19 mouse cellular contexts compared by ENCODE assay signal in the genomic region with DNA sequence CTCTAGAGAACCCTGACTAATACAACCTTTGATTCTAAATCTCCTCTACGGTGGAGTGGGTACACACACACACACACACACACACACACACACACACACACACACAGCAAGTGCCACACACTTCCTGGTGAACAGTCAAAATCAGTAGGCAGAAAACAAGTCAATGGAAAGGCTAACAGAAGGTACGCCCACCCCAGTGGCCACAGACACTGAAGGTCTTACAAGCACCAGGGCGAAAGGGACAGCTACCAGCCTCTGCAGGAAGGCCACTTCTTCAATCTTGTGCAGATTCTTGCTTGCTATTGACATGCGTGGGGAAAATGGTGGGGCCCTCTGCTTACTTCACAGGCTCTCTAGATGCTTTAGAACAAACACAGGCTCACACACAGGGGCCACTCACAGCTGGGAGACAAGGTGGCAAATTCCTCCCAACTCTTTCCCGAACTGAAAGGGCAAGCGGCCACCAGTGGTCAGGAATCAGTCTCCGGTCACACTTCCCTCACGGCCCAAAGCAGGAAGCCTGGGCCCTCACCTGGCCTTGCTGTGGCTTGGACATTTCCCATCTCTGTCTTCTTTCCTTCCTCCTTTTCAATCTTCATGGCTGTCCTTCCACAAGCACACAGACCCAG. TPM values are rescaled to one million over a fixed set of nuclear protein-coding genes. Genes with fewer than 3 reads are reported as not detected.
DNase-seq lines count a peak whose midpoint lies in the region; ATAC-seq and TF ChIP-seq lines count a peak whose summit lies in the region.
"Had no signal": no experiment of that assay in that cellular context is flagged by ENCODE, and none has a peak within 500 bp of the region (broad histone marks: within the 10 kb centered on the region; RNA-seq: fewer than 3 reads in every experiment).

No protein-coding gene starts in this region.

- H3K4me3 ChIP-seq in layer of hippocampus, adult 2 months: no peak overlapping the region
- peak overlapping the region; percentile 60 to 64 (median 61) for H3K4me3 ChIP-seq in CH12.LX (replicated peaks in 1 of 3; ENCODE audit: low read depth in 2 of 3, low read length in 2 of 3, poor library complexity in 1 of 3)
- H3K4me3 ChIP-seq in megakaryocyte, embryonic 14.5 days (replicated peaks): peak overlapping the region; percentile 89
- H3K4me3 ChIP-seq: heart, embryonic 15.5 days; hindbrain, embryonic 15.5 days; limb, embryonic 10.5 days; neural tube, embryonic 13.5 days had no signal

- peak overlapping the region; percentile 38 for H3K4me2 ChIP-seq in CH12.LX (ENCODE audit: insufficient read depth, low read depth, poor library complexity, severe bottlenecking)
- H3K4me2 ChIP-seq: heart, embryonic 15.5 days; hindbrain, embryonic 15.5 days; lung, embryonic 14.5 days; neural tube, embryonic 13.5 days had no signal

- H3K27me3 ChIP-seq in CH12.LX (replicated peaks): no peaks in the 10 kb centered on the region
- no peaks in the 10 kb centered on the region for H3K27me3 ChIP-seq in megakaryocyte, embryonic 14.5 days (replicated peaks)
- H3K27me3 ChIP-seq: heart, embryonic 15.5 days; hindbrain, embryonic 15.5 days; neural tube, embryonic 13.5 days; Patski had no signal

- TF ChIP-seq POLR2A in CH12.LX (IDR thresholded peaks at IDR 0.05; ENCODE audit: low read depth, low read length): peak; percentile 16; the same call in 1 of the 2 replicates

- TF ChIP-seq EP300 in CH12.LX (IDR thresholded peaks at IDR 0.05; ENCODE audit: low read length): no peak

- H3K4me1 ChIP-seq in CH12.LX (ENCODE audit: control insufficient read depth in 1 of 2, insufficient read depth in 2 of 2): peaks cover 21 to 47% of the 10 kb centered on the region in 2 experiments
- H3K4me1 ChIP-seq in megakaryocyte, embryonic 14.5 days: peaks cover 98% of the 10 kb centered on the region
- H3K4me1 ChIP-seq: hindbrain, embryonic 15.5 days had no signal

- H3K27ac ChIP-seq in layer of hippocampus, adult 2 months: peak overlapping the region; percentile 57; the same call in 1 of the 2 replicates
- peak overlapping the region; percentile 78 for H3K27ac ChIP-seq in CH12.LX (ENCODE audit: insufficient read depth, low read depth)
- H3K27ac ChIP-seq: heart, embryonic 15.5 days; hindbrain, embryonic 15.5 days; limb, embryonic 10.5 days; neural tube, embryonic 13.5 days; stomach, postnatal 0 days had no signal

- TF ChIP-seq CTCF in layer of hippocampus, adult 2 months (conservative IDR thresholded peaks at IDR 0.05): no peak
- no peak for TF ChIP-seq CTCF in CH12.LX (conservative IDR thresholded peaks at IDR 0.05 in 1 of 2, IDR thresholded peaks at IDR 0.05 in 1 of 2; ENCODE audit: low read depth in 2 of 2, low read length in 2 of 2)

- H3K9ac ChIP-seq in CH12.LX (ENCODE audit: insufficient read depth, low read depth): peak overlapping the region; percentile 70
- H3K9ac ChIP-seq: heart, embryonic 15.5 days; hindbrain, embryonic 15.5 days; lung, embryonic 14.5 days; neural tube, embryonic 13.5 days had no signal

- dilution Hi-C loops in CH12.LX (cut with MboI; ENCODE audit: extremely low pct_ligation_motif_present, extremely low pct_unique_long_range_greater_than_20kb, low sequenced_read_pairs): no loop called here

- H3K9me3 ChIP-seq in CH12.LX (replicated peaks; ENCODE audit: low read length): peaks cover 6% of the 10 kb centered on the region
- H3K9me3 ChIP-seq in megakaryocyte, embryonic 14.5 days: peaks cover 11% of the 10 kb centered on the region
- H3K9me3 ChIP-seq: heart, embryonic 15.5 days had no signal

- DNase-seq in layer of hippocampus, adult 2 months (ENCODE audit: low spot score in 2 of 2): no peak
- no peak for DNase-seq in layer of hippocampus, adult 9-11 months
- DNase-seq in CH12.LX (ENCODE audit: extremely low read depth): no peak
- no peak for DNase-seq in retina, postnatal 1 day
- DNase-seq in adrenal gland, adult 8-10 months: no peak
- DNase-seq in B cell, adult 2 months: no peak
- DNase-seq: cerebellum, adult 11 months; cerebellum, postnatal 36 days; gastrocnemius, postnatal 36 days; kidney, adult 8-10 months; lung, embryonic 14.5 days had no signal

- TF ChIP-seq RAD21 in CH12.LX (IDR thresholded peaks at IDR 0.05; ENCODE audit: low read depth, low read length): no peak

- peaks cover 0 to 2% of the 10 kb centered on the region in 2 experiments for H3K36me3 ChIP-seq in CH12.LX (replicated peaks in 1 of 2; ENCODE audit: control insufficient read depth in 1 of 2, insufficient read depth in 1 of 2, low read length in 1 of 2)
- H3K36me3 ChIP-seq in megakaryocyte, embryonic 14.5 days (replicated peaks; ENCODE audit: low read length): peaks cover 11% of the 10 kb centered on the region
- H3K36me3 ChIP-seq: heart, embryonic 15.5 days; hindbrain, embryonic 15.5 days; neural tube, embryonic 13.5 days had no signal

- ATAC-seq in inflammation-experienced regulatory T-cells, adult 6 months: peak; percentile 33
- ATAC-seq: Patski had no signal

- no peaks in the 10 kb centered on the region for H3K79me2 ChIP-seq in CH12.LX (replicated peaks; ENCODE audit: control insufficient read depth, extremely low read depth, insufficient read depth, poor library complexity, severe bottlenecking)

- in situ Hi-C loops in CH12.LX (cut with MboI; ENCODE audit: low pct_ligation_motif_present, low pct_unique_long_range_greater_than_20kb, low sequenced_read_pairs): no loop called here

TF ChIP-seq in CH12.LX, 34 proteins besides CTCF, POLR2A, EP300 and RAD21:
- TF ChIP-seq ELF1 (IDR thresholded peaks at IDR 0.05; ENCODE audit: low read depth, low read length) (0 out of 2 replicates have a peak, but pooled peaks have one; percentile 28), MXI1 (IDR thresholded peaks at IDR 0.05; ENCODE audit: low read depth, low read length) (peak; percentile 32; the same call in 1 of the 2 replicates), ZMIZ1 (IDR thresholded peaks at IDR 0.05; ENCODE audit: low read depth, low read length) (no peak)

RNA-seq across cellular contexts. Expression of a gene that starts 10.9 kb away (rescaled TPM):
- 10 to 100 TPM; 43.9 to 47.0 TPM for total RNA-seq in layer of hippocampus, adult 2 months (2021)
- 38.5 and 51.6 TPM in 2 replicates for total RNA-seq in CH12.LX (2012; rRNA removed)
- 72.8 and 79.5 TPM in 2 replicates for total RNA-seq in CH12.LX (2014; rRNA removed)
- 112 and 123 TPM in 2 replicates for polyA plus RNA-seq in CH12.LX (2012; ENCODE audit: insufficient read length, low read depth)
- 1 to 10 TPM; 4.0 to 6.9 (median 6.6) TPM for polyA plus RNA-seq in inflammation-experienced regulatory T-cells, adult 6 months (2017; shearing (Covaris generic))
- polyA plus RNA-seq in megakaryocyte, embryonic 14.5 days (2012; ENCODE audit: insufficient read depth, low replicate concordance): 46.1 and 131 TPM in 2 replicates
- 100 to 1,000 TPM; 132 to 279 (median 202) TPM for total RNA-seq in adrenal gland, adult 8-10 months (2022)

RNA-seq across cellular contexts. Expression of a gene that starts 11.9 kb away (rescaled TPM):
- 1 to 10 TPM; 1.7 to 1.8 TPM for total RNA-seq in layer of hippocampus, adult 2 months (2021)
- total RNA-seq in CH12.LX (2012; rRNA removed) (16.6 and 18.7 TPM in 2 replicates), CH12.LX (2014; rRNA removed) (5.3 and 5.5 TPM in 2 replicates)
- polyA plus RNA-seq in CH12.LX (2012; ENCODE audit: insufficient read length, low read depth): 7.3 and 7.5 TPM in 2 replicates
- 1 to 10 TPM; 2.2 to 5.4 (median 3.0) TPM for polyA plus RNA-seq in inflammation-experienced regulatory T-cells, adult 6 months (2017; shearing (Covaris generic))
- polyA plus RNA-seq in megakaryocyte, embryonic 14.5 days (2012; ENCODE audit: insufficient read depth, low replicate concordance): 4.2 and 6.8 TPM in 2 replicates
- 10 to 100 TPM; 12.0 to 20.8 (median 16.8) TPM for total RNA-seq in adrenal gland, adult 8-10 months (2022)
